Mouse (Mus musculus) ovary, postnatal 14 days (tissue): ENCODE results near the gene Tmem135.
A peak's percentile ranks its signal among the peaks of the same experiment; 100 is the strongest.

Source experiments
- DNase-seq: peaks from one replicate; pipeline ENCODE4 v3.0.0; 2022; ENCODE audit warnings: low spot score

The Tmem135 gene

GRCm38 (mm10) chr7:89382892-89383291, 21.1 kb downstream of the Tmem135 start:
- no peak for DNase-seq

GRCm38 (mm10) chr7:89380935-89381705, 22.9 kb downstream of the Tmem135 start:
- no peak for DNase-seq

- no peak for DNase-seq
Observed at GRCm38 (mm10) chr7:89371623-89372295, 32.3 kb downstream of the Tmem135 start.

- no peak for DNase-seq
Observed at GRCm38 (mm10) chr7:89370917-89371316, 33.1 kb downstream of the Tmem135 start.

GRCm38 (mm10) chr7:89370086-89370485, 33.9 kb downstream of the Tmem135 start:
- no peak for DNase-seq

- DNase-seq = no peak
Observed at GRCm38 (mm10) chr7:89367643-89368042, 36.4 kb downstream of the Tmem135 start.

- no peak for DNase-seq
Observed at GRCm38 (mm10) chr7:89365135-89365880, 38.7 kb downstream of the Tmem135 start.

- DNase-seq = no peak
Observed at GRCm38 (mm10) chr7:89363975-89364374, 40.0 kb downstream of the Tmem135 start.

- DNase-seq = no peak
Observed at GRCm38 (mm10) chr7:89356307-89356706, 47.7 kb downstream of the Tmem135 start.

- no peak for DNase-seq
Observed at GRCm38 (mm10) chr7:89355519-89356255, 48.3 kb downstream of the Tmem135 start.

- DNase-seq = no peak
Observed at GRCm38 (mm10) chr7:89342021-89342420, 62.0 kb downstream of the Tmem135 start.

- DNase-seq = no peak
Observed at GRCm38 (mm10) chr7:89339808-89340207, 64.2 kb downstream of the Tmem135 start.

- DNase-seq = no peak
Observed at GRCm38 (mm10) chr7:89339142-89339435, 64.9 kb downstream of the Tmem135 start.

GRCm38 (mm10) chr7:89338350-89339141, 65.5 kb downstream of the Tmem135 start:
- peak; percentile 83 for DNase-seq

- no peak for DNase-seq
Observed at GRCm38 (mm10) chr7:89337711-89338349, 66.2 kb downstream of the Tmem135 start.

- no peak for DNase-seq
Observed at GRCm38 (mm10) chr7:89336434-89336833, 67.6 kb downstream of the Tmem135 start.

- no peak for DNase-seq
Observed at GRCm38 (mm10) chr7:89335316-89335715, 68.7 kb downstream of the Tmem135 start.

- DNase-seq = no peak
Observed at GRCm38 (mm10) chr7:89329896-89330295, 74.1 kb downstream of the Tmem135 start.

GRCm38 (mm10) chr7:89327731-89328130, 76.3 kb downstream of the Tmem135 start:
- no peak for DNase-seq

- DNase-seq = no peak
Observed at GRCm38 (mm10) chr7:89326761-89327160, 77.3 kb downstream of the Tmem135 start.

GRCm38 (mm10) chr7:89326202-89326601, 77.8 kb downstream of the Tmem135 start:
- DNase-seq = no peak
